Mouse (Mus musculus) heart, postnatal 0 days (tissue): ENCODE results near the gene Chaf1a. TPM values are rescaled to one million over a fixed set of nuclear protein-coding genes. Genes with fewer than 3 reads are reported as not detected.

ENCODE experiments used
- ATAC-seq: fragments of 200-750 bp; cut with Nextera tagmentation; 2 replicates; pipeline ENCODE4 v1.8.0; 2017; ENCODE audit warnings: low read depth, moderate number of reproducible peaks, moderate library complexity; ENCODE audit not compliant: insufficient read depth
- DNase-seq: peaks from one replicate; pipeline ENCODE4 v3.0.0-alpha.2; 2016; ENCODE audit warnings: low spot score
- H3K27ac ChIP-seq: fragments of 300-500 bp; sonication (generic); 2 replicates; pipeline ENCODE4 v1.5.1; 2014; ENCODE audit warnings: low read depth, mild to moderate bottlenecking
- H3K27me3 ChIP-seq: fragments of 300-500 bp; sonication (generic); 2 replicates; pipeline ENCODE4 v1.6.1; 2014; ENCODE audit warnings: low read length, mixed read lengths; ENCODE audit not compliant: control insufficient read depth, insufficient read depth
- H3K36me3 ChIP-seq: fragments of 300-500 bp; sonication (generic); replicated peaks from 2 replicates; pipeline ENCODE4 v1.6.1; 2014; ENCODE audit warnings: low read length, mixed read lengths; ENCODE audit not compliant: control insufficient read depth, insufficient read depth
- H3K4me1 ChIP-seq: fragments of 300-500 bp; sonication (generic); 2 replicates; pipeline ENCODE4 v1.6.1; 2014; ENCODE audit warnings: antibody characterized with exemption; ENCODE audit not compliant: control insufficient read depth, insufficient read depth
- H3K4me2 ChIP-seq: fragments of 300-500 bp; sonication (generic); 2 replicates; pipeline ENCODE4 v1.6.1; 2014; ENCODE audit warnings: low read depth, mild to moderate bottlenecking, low read length, moderate library complexity
- H3K4me3 ChIP-seq: fragments of 300-500 bp; sonication (generic); 2 replicates; pipeline ENCODE4 v1.5.1; 2014; ENCODE audit warnings: low read depth, low read length
- H3K9ac ChIP-seq: fragments of 300-500 bp; sonication (generic); replicated peaks from 2 replicates; pipeline ENCODE4 v1.6.1; 2014; ENCODE audit warnings: low read depth, low read length, mixed read lengths
- H3K9me3 ChIP-seq: fragments of 300-500 bp; sonication (generic); replicated peaks from 2 replicates; pipeline ENCODE4 v1.6.1; 2016; ENCODE audit warnings: low read length; ENCODE audit not compliant: control insufficient read depth
- CTCF ChIP-seq: IDR thresholded peaks from 2 replicates; pipeline ENCODE4 v1.5.1; 2016; ENCODE audit warnings: antibody characterized with exemption, control low read depth, low read depth
- EP300 ChIP-seq: IDR thresholded peaks from 2 replicates; pipeline ENCODE4 v1.6.1; 2016; ENCODE audit warnings: antibody characterized with exemption, low read depth
- WGBS: fragments of 180-500 bp; shearing (Covaris S2); extraction: QIAGEN DNeasy Blood & Tissue Kit; methylation state at CpG from one replicate; pipeline ENCODE4 v1.1.7; 2014; 5-methylcytosine and 5-hydroxymethylcytosine counted together
- polyA plus RNA-seq: library from polyadenylated mRNA; unstranded; fragments of >200 nt; fragmentation: Nextera tagmentation; extraction: Ambion mirVana; gene quantifications from 2 replicates; pipeline ENCODE4 v1.2.1, GENCODE M21; 2015
- total RNA-seq: library from RNA; depleted of rRNA; stranded (reverse); fragments of >200 nt; gene quantifications from 2 replicates; pipeline ENCODE4 v1.2.3, GENCODE M21; 2014; ENCODE audit warnings: low replicate concordance; rRNA removed

Chaf1a gene
- total and polyA plus RNA-seq, 2 experiments from 2014 or later: 2.8 to 2.9 TPM

- peaks cover 14% of the 10 kb centered on the region for H3K27me3 ChIP-seq
- DNase-seq (no peak), ATAC-seq (peak; percentile 31)
- no peaks in the 10 kb centered on the region for H3K36me3 ChIP-seq
- H3K9ac ChIP-seq: peak overlapping the region; percentile 47
- peak overlapping the region; percentile 61 for H3K4me2 ChIP-seq
- peak overlapping the region; percentile 32 for H3K27ac ChIP-seq
- 3% methylated on average over 66 of the region's 66 CpGs for WGBS
- TF ChIP-seq CTCF (no peak), EP300 (no peak)
- peaks cover 15% of the 10 kb centered on the region; the same call in 1 of the 2 replicates for H3K4me1 ChIP-seq
- H3K9me3 ChIP-seq: peaks cover 8% of the 10 kb centered on the region
- H3K4me3 ChIP-seq: peak overlapping the region; percentile 39
Observed at GRCm38 (mm10) chr17:56119981-56120880, 80.0 kb downstream of the Chaf1a start.

GRCm38 (mm10) chr17:56121826-56122225, 81.6 kb downstream of the Chaf1a start, which contains the start of gene Lrg1:
Lrg1 (minus strand) TSS chr17:56122001.
- ATAC-seq (no peak), DNase-seq (no peak)
- Histone ChIP-seq H3K4me2 (peak within 1 kb of the TSS; percentile 61), H3K36me3 (no peaks in the 10 kb centered on the region), H3K27me3 (peaks cover 14% of the 10 kb centered on the region), H3K4me1 (peaks cover 14% of the 10 kb centered on the region; the same call in 1 of the 2 replicates), H3K9ac (no peak within 1 kb of the TSS), H3K9me3 (peaks cover 8% of the 10 kb centered on the region), H3K27ac (peak within 1 kb of the TSS; percentile 32; the same call in 1 of the 2 replicates), H3K4me3 (no peak within 1 kb of the TSS)
- TF ChIP-seq CTCF: no peak
- TF ChIP-seq EP300: no peak
- 47% methylated on average over 2 of the region's 2 CpGs for WGBS

Other genes with a start within 250 kb of the Chaf1a start
- gene Zfp119a, start 161.5 kb upstream of the Chaf1a start, total RNA-seq: 0.08 and 4.4 TPM in 2 replicates
- 5.4 and 6.0 TPM in 2 replicates for gene Zfp119a, start 161.5 kb upstream of the Chaf1a start, polyA plus RNA-seq
- 3.1 and 8.2 TPM in 2 replicates for gene Zfp959, start 148.3 kb upstream of the Chaf1a start, total RNA-seq
- gene Zfp959, start 148.3 kb upstream of the Chaf1a start, polyA plus RNA-seq: 7.3 and 7.4 TPM in 2 replicates
- 2.9 and 3.8 TPM in 2 replicates for gene Zfp119b, start 90.9 kb upstream of the Chaf1a start, total RNA-seq
- 5.6 and 6.8 TPM in 2 replicates for gene Zfp119b, start 90.9 kb upstream of the Chaf1a start, polyA plus RNA-seq
- not detected in 2 replicates for gene Ebi3, start 87.8 kb upstream of the Chaf1a start, total RNA-seq
- gene Ebi3, start 87.8 kb upstream of the Chaf1a start, polyA plus RNA-seq: 0.37 and 1.1 TPM in 2 replicates
- 5.9 and 6.4 TPM in 2 replicates for gene Yju2, start 81.3 kb upstream of the Chaf1a start, total RNA-seq
- gene Yju2, start 81.3 kb upstream of the Chaf1a start, polyA plus RNA-seq: 12.3 and 12.8 TPM in 2 replicates
- gene Shd, start 70.0 kb upstream of the Chaf1a start, total RNA-seq: 7.5 and 11.7 TPM in 2 replicates
- gene Shd, start 70.0 kb upstream of the Chaf1a start, polyA plus RNA-seq: 5.0 and 5.7 TPM in 2 replicates
- not detected in 2 replicates for gene Fsd1, start 53.9 kb upstream of the Chaf1a start, total RNA-seq
- 0.26 and 0.51 TPM in 2 replicates for gene Fsd1, start 53.9 kb upstream of the Chaf1a start, polyA plus RNA-seq
- 14.3 and 23.7 TPM in 2 replicates for gene Stap2, start 34.9 kb upstream of the Chaf1a start, total RNA-seq
- 16.0 and 17.2 TPM in 2 replicates for gene Stap2, start 34.9 kb upstream of the Chaf1a start, polyA plus RNA-seq
- gene Mpnd, start 34.7 kb upstream of the Chaf1a start, total RNA-seq: 100 and 114 TPM in 2 replicates
- 42.5 and 42.9 TPM in 2 replicates for gene Mpnd, start 34.7 kb upstream of the Chaf1a start, polyA plus RNA-seq
- 45.8 and 61.1 TPM in 2 replicates for gene Sh3gl1, start 3.8 kb upstream of the Chaf1a start, total RNA-seq
- gene Sh3gl1, start 3.8 kb upstream of the Chaf1a start, polyA plus RNA-seq: 43.5 and 49.5 TPM in 2 replicates
- 67.5 and 68.1 TPM in 2 replicates for gene Ubxn6, start 34.6 kb downstream of the Chaf1a start, total RNA-seq
- 56.2 and 58.2 TPM in 2 replicates for gene Ubxn6, start 34.6 kb downstream of the Chaf1a start, polyA plus RNA-seq
- 23.9 and 35.9 TPM in 2 replicates for gene Hdgfl2, start 39.2 kb downstream of the Chaf1a start, total RNA-seq
- gene Hdgfl2, start 39.2 kb downstream of the Chaf1a start, polyA plus RNA-seq: 52.1 TPM in 2 replicates
- 47.4 and 88.5 TPM in 2 replicates for gene Plin4, start 69.4 kb downstream of the Chaf1a start, total RNA-seq
- gene Plin4, start 69.4 kb downstream of the Chaf1a start, polyA plus RNA-seq: 5.9 and 9.4 TPM in 2 replicates
- gene Plin5, start 77.2 kb downstream of the Chaf1a start, total RNA-seq: 23.3 and 58.8 TPM in 2 replicates
- gene Plin5, start 77.2 kb downstream of the Chaf1a start, polyA plus RNA-seq: 55.7 and 58.3 TPM in 2 replicates
- 4.5 and 5.1 TPM in 2 replicates for gene Lrg1, start 81.6 kb downstream of the Chaf1a start, total RNA-seq
- gene Lrg1, start 81.6 kb downstream of the Chaf1a start, polyA plus RNA-seq: 9.0 and 10.0 TPM in 2 replicates
- gene Sema6b, start 99.9 kb downstream of the Chaf1a start, total RNA-seq: 7.9 and 10.4 TPM in 2 replicates
- gene Sema6b, start 99.9 kb downstream of the Chaf1a start, polyA plus RNA-seq: 0.81 and 0.93 TPM in 2 replicates
- gene Tnfaip8l1, start 122.0 kb downstream of the Chaf1a start, total RNA-seq: 3.4 and 16.5 TPM in 2 replicates
- gene Tnfaip8l1, start 122.0 kb downstream of the Chaf1a start, polyA plus RNA-seq: 4.9 and 5.6 TPM in 2 replicates
- 42.9 and 43.2 TPM in 2 replicates for gene Mydgf, start 143.5 kb downstream of the Chaf1a start, total RNA-seq
- 50.2 and 52.0 TPM in 2 replicates for gene Mydgf, start 143.5 kb downstream of the Chaf1a start, polyA plus RNA-seq
- 25.9 and 29.0 TPM in 2 replicates for gene Dpp9, start 178.5 kb downstream of the Chaf1a start, total RNA-seq
- gene Dpp9, start 178.5 kb downstream of the Chaf1a start, polyA plus RNA-seq: 12.6 and 13.3 TPM in 2 replicates
- gene Fem1a, start 216.4 kb downstream of the Chaf1a start, total RNA-seq: 82.1 and 84.3 TPM in 2 replicates
- gene Fem1a, start 216.4 kb downstream of the Chaf1a start, polyA plus RNA-seq: 29.5 and 37.1 TPM in 2 replicates
- gene Ticam1, start 236.3 kb downstream of the Chaf1a start, total RNA-seq: 12.3 and 13.8 TPM in 2 replicates
- gene Ticam1, start 236.3 kb downstream of the Chaf1a start, polyA plus RNA-seq: 4.4 and 4.6 TPM in 2 replicates